Mouse (Mus musculus) hindbrain, embryonic 16.5 days (tissue): ENCODE measurements around the gene Tubgcp3. TPM values are rescaled to one million over a fixed set of nuclear protein-coding genes. Genes with fewer than 3 reads are reported as not detected.
"Not testable (repeated sequence)": the region's sequence is repeated elsewhere in the genome, so short reads cannot be mapped to it uniquely, and the experiment has no call there.

Experiments
- ATAC-seq: fragments of 200-750 bp; cut with Nextera tagmentation; 2 replicates; pipeline ENCODE4 v1.8.0; 2017; ENCODE audit warnings: moderate TSS enrichment, moderate library complexity
- H3K27ac ChIP-seq: fragments of 300-500 bp; sonication (generic); 2 replicates; pipeline ENCODE4 v1.5.1; 2014; ENCODE audit warnings: low read depth, mild to moderate bottlenecking, control low read depth, low read length, moderate library complexity
- H3K27me3 ChIP-seq: fragments of 300-500 bp; sonication (generic); replicated peaks from 2 replicates; pipeline ENCODE4 v1.6.1; 2014; ENCODE audit warnings: low read length; ENCODE audit not compliant: control insufficient read depth, insufficient read depth
- H3K36me3 ChIP-seq: fragments of 300-500 bp; sonication (generic); 2 replicates; pipeline ENCODE4 v1.6.1; 2014; ENCODE audit warnings: mild to moderate bottlenecking, low read length, moderate library complexity, mixed read lengths; ENCODE audit not compliant: control insufficient read depth, insufficient read depth
- H3K4me1 ChIP-seq: fragments of 300-500 bp; sonication (generic); 2 replicates; pipeline ENCODE4 v1.6.1; 2014; ENCODE audit warnings: low read depth, low read length; ENCODE audit not compliant: control insufficient read depth, insufficient read depth
- H3K4me2 ChIP-seq: fragments of 300-500 bp; sonication (generic); 2 replicates; pipeline ENCODE4 v1.6.1; 2014; ENCODE audit warnings: mild to moderate bottlenecking, low read length, control low read depth, moderate library complexity
- H3K4me3 ChIP-seq: fragments of 300-500 bp; sonication (generic); 2 replicates; pipeline ENCODE4 v1.5.1; 2014; ENCODE audit warnings: mild to moderate bottlenecking, low read length, control low read depth, moderate library complexity
- H3K9ac ChIP-seq: fragments of 300-500 bp; sonication (generic); 2 replicates; pipeline ENCODE4 v1.6.1; 2014; ENCODE audit warnings: low read depth, mild to moderate bottlenecking, control low read depth, low read length, moderate library complexity
- H3K9me3 ChIP-seq: fragments of 300-500 bp; sonication (generic); 2 replicates; pipeline ENCODE4 v1.6.1; 2014; ENCODE audit warnings: mild to moderate bottlenecking, low read length, moderate library complexity; ENCODE audit not compliant: control insufficient read depth
- WGBS: fragments of 180-500 bp; shearing (Covaris S2); extraction: QIAGEN DNeasy Blood & Tissue Kit; methylation state at CpG from one replicate; pipeline ENCODE4 v1.1.7; 2014; 5-methylcytosine and 5-hydroxymethylcytosine counted together
- polyA plus RNA-seq: library from polyadenylated mRNA; unstranded; fragments of >200 nt; fragmentation: Nextera tagmentation; extraction: Ambion mirVana; gene quantifications from 2 replicates; pipeline ENCODE4 v1.2.1, GENCODE M21; 2015

The Tubgcp3 gene
- polyA plus RNA-seq, 1 experiment from 2014 or later: 37.2 TPM

DNA sequence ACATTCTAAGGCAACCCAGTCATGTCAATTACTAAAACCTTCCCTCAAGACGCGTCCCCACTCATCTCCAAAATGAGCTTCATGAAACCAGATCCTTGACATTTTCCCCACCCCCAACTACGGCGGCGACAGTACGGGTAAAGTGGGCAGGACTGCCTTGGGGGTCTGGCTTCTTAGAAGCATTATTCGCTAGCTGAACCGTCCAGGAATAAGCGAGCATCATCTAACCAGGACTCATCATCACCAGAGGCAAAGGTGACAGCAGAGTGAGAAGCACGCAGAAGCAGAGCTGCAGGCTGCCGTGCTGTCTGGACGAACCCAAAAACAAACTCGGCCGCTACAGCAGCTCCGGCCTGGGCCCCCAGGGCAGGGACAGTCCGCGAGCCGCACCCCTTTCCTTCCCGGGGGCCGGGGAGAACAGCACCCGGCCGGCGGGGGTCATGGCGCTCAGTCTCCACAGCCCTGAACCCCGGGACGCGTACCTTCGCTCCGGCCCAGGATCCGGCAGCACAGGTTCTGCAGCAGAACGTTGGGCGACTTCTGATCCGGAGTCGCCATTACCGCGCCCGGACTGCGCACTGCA, 484 bp downstream of the Tubgcp3 start:
- Histone ChIP-seq H3K9me3 (no peaks in the 10 kb centered on the region), H3K27me3 (no peaks in the 10 kb centered on the region), H3K4me1 (peaks cover 19% of the 10 kb centered on the region), H3K27ac (peak overlapping the region; percentile 78), H3K4me3 (peak overlapping the region; percentile 77), H3K36me3 (no peaks in the 10 kb centered on the region), H3K4me2 (peak overlapping the region; percentile 63), H3K9ac (peak overlapping the region; percentile 82)
- no peak; the same call in 1 of the 2 replicates for ATAC-seq
- WGBS: under 1% methylated on average over 37 of the region's 38 CpGs

DNA sequence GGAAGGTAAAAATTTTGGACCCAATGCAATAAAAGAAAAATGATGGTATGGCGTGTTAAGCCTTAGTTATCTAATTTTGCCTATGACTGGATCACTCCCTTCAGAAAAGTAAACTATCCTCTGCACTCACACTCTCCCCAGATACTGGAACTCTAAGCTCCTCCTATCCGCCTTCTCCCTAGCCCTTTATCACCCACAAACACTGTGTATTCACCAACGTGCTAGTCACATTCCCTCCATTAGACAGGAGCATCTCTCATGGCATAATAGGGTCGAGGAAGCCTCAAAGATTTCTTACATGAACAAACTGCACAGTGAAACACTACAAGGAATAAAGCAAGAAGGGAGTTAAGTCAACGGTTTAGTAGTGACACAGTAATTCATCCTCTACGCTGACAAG, 1.1 kb downstream of the Tubgcp3 start:
- peaks cover 19% of the 10 kb centered on the region for H3K4me1 ChIP-seq
- no peaks in the 10 kb centered on the region for H3K9me3 ChIP-seq
- H3K9ac ChIP-seq: peak overlapping the region; percentile 82
- H3K27me3 ChIP-seq: no peaks in the 10 kb centered on the region
- peak overlapping the region; percentile 77 for H3K4me3 ChIP-seq
- no peak overlapping the region for H3K27ac ChIP-seq
- peak overlapping the region; percentile 63 for H3K4me2 ChIP-seq
- H3K36me3 ChIP-seq: no peaks in the 10 kb centered on the region
- no peak for ATAC-seq
- 37% methylated on average over 6 of the region's 6 CpGs for WGBS

DNA sequence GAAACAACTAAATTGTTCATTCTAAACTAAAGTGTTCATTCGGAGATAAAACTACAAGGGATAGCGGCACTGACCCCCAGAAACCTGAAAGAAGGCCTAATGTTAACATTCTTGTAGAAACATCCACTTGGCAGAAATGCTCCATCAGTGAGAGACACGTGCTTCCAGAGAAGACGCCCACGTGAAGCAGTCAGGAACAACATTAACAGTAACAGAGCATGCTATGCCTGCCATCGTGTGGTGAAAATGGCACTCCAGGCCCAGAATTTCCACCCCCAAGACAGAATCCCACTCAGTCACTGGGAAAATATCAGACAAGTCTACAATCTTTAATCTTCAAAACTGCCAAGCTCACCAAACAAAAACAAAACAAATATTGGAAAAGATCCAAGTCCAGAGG, 3.2 kb downstream of the Tubgcp3 start:
- Histone ChIP-seq H3K4me1 (peaks cover 19% of the 10 kb centered on the region), H3K4me2 (no peak overlapping the region), H3K27ac (no peak overlapping the region), H3K36me3 (no peaks in the 10 kb centered on the region), H3K9me3 (no peaks in the 10 kb centered on the region), H3K9ac (no peak overlapping the region), H3K27me3 (no peaks in the 10 kb centered on the region), H3K4me3 (no peak overlapping the region)
- no peak for ATAC-seq
- 90% methylated on average over 6 of the region's 6 CpGs for WGBS

DNA sequence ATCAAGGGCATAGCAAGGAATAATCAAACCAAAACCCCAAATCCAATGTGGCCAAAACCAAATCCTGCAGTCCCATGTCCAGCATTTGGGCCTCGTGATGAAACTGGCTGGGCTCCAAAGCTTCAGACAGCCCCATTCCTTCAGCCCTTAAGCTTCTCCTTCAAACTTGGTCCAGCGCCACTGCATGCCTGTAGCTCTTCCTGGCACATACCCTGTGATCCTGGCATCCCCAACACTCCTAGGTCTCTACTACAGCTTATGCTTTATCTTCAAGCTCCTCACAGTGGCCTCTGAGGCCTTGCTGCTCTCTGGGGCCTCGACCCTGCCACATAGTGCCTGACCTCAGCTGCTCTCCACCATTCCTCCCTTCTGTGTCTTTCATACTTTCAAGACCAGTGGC, 5.5 kb downstream of the Tubgcp3 start:
- H3K36me3 ChIP-seq, H3K9ac ChIP-seq, H3K27me3 ChIP-seq, H3K9me3 ChIP-seq, H3K27ac ChIP-seq, ATAC-seq, H3K4me2 ChIP-seq, H3K4me3 ChIP-seq: not testable (repeated sequence)
- 90% methylated on average over 3 of the region's 3 CpGs for WGBS
- H3K4me1 ChIP-seq: peaks cover 11% of the 10 kb centered on the region

DNA sequence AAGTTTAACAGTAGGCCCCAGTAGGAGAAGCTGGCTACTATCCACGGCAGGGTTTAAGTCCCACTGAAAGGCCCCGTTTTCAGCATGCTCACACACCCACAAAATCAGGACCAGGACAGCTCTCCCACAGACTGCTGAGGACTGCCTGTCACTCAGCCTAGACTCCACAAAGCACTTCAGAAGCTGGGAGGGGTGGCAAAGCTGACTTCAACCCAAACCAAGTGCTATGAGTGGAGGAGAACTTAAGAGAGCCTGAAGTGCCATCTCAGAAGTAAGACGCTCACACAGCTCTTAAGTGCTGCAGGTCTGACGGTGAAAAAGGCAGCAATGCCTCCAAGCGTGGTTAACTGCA, 9.0 kb downstream of the Tubgcp3 start:
- peaks cover 8% of the 10 kb centered on the region; the same call in 1 of the 2 replicates for H3K36me3 ChIP-seq
- ATAC-seq: peak; percentile 65; the same call in 1 of the 2 replicates
- 86% methylated on average over 5 of the region's 5 CpGs for WGBS
- no peaks in the 10 kb centered on the region for H3K4me1 ChIP-seq
- no peak overlapping the region for H3K4me3 ChIP-seq
- H3K27ac ChIP-seq: no peak overlapping the region
- H3K9ac ChIP-seq: no peak overlapping the region
- H3K27me3 ChIP-seq: no peaks in the 10 kb centered on the region
- H3K4me2 ChIP-seq: no peak overlapping the region
- H3K9me3 ChIP-seq: no peaks in the 10 kb centered on the region

DNA sequence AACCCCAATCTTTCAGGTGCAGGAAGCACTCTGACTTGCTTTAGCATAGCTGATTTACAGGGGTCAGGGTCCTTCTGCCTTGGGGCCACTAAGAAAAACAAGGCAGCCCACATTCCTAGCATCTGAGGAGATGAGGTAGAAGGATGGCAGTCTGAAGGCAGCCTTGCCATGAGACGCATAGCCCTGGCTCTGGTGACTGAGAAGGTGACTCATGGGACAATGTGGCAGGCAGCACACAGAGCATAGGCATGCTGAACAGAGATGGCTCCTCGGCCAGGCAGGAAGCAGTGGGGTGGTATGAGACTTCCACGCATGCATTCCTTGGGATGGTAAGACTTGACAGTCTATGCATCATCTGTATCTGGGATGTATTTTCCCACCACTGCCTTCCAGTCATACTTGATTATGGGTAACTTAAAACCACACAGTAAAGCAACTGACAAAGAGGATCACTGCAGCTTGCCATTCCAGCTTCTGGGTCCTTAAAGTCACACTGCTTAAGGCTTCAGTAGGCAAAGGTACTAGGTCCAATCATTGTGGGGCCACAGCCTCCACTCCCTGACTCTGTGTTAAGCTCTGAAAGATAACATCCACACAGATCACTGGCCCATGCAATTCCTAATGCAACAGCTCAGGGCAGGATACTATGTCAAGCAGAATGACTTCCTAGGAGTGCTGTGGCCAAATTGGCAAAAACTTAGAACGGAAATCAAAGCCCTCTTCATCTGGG, 9.5 kb downstream of the Tubgcp3 start:
- no peaks in the 10 kb centered on the region for H3K4me1 ChIP-seq
- no peak overlapping the region for H3K4me3 ChIP-seq
- no peak overlapping the region for H3K9ac ChIP-seq
- H3K27me3 ChIP-seq: no peaks in the 10 kb centered on the region
- H3K36me3 ChIP-seq: peaks cover 10% of the 10 kb centered on the region
- no peaks in the 10 kb centered on the region for H3K9me3 ChIP-seq
- 0 out of 2 replicates have a peak, but pooled peaks have one; percentile 40 for ATAC-seq
- H3K4me2 ChIP-seq: no peak overlapping the region
- no peak overlapping the region for H3K27ac ChIP-seq
- 85% methylated on average over 4 of the region's 4 CpGs for WGBS

DNA sequence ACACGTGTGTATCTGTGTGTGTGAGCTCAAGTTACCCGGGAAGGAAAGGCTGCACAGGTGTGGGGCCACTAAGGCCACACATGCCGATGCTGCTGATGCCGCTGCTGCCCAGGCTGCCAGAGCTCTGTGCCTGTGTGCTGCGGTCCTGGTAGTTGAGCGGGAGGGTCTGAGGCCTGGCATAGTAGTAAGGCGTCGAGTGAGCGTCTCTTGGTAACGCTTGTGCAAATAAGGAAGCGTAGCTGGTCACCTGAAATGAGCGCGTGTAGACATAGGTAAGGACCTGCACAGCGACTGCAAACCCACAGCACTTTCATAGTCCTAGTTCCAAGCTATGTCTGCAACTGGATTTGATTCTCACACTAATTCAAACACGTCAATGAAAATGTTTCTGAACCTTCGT, 14.6 kb downstream of the Tubgcp3 start:
- WGBS: 96% methylated on average over 16 of the region's 16 CpGs

DNA sequence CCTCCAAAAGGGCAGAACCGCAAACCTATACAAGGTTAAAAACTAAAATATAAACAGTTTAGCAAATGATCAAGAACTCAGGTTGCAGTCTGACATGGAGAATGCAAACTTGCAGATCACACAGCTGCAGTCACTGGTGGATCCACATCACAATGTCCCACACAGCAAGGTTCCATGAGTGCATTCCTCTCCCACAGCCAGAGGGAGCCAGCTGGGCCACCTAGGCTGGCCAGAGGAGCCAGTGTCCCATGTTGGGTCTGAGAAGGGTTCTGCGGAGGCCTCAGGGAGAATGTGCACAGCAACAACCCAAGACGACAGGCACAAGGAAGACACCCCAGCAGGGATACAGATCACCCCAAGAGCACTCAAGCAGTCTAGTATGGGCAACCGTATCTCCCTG, 20.8 kb downstream of the Tubgcp3 start:
- H3K4me2 ChIP-seq: no peak overlapping the region
- no peak for ATAC-seq
- H3K27me3 ChIP-seq: no peaks in the 10 kb centered on the region
- peaks cover 40% of the 10 kb centered on the region for H3K36me3 ChIP-seq
- 88% methylated on average over 4 of the region's 4 CpGs for WGBS
- H3K9me3 ChIP-seq: no peaks in the 10 kb centered on the region
- no peak overlapping the region for H3K4me3 ChIP-seq
- no peak overlapping the region for H3K9ac ChIP-seq
- no peaks in the 10 kb centered on the region for H3K4me1 ChIP-seq
- no peak overlapping the region for H3K27ac ChIP-seq

More for the DNA sequence above, 14.6 kb downstream of the Tubgcp3 start:
- no peak overlapping the region for H3K4me3 ChIP-seq
- H3K27me3 ChIP-seq: no peaks in the 10 kb centered on the region
- no peaks in the 10 kb centered on the region for H3K4me1 ChIP-seq
- peaks cover 42% of the 10 kb centered on the region for H3K36me3 ChIP-seq
- H3K4me2 ChIP-seq: no peak overlapping the region
- no peak for ATAC-seq
- no peaks in the 10 kb centered on the region for H3K9me3 ChIP-seq
- no peak overlapping the region for H3K9ac ChIP-seq
- no peak overlapping the region for H3K27ac ChIP-seq

DNA sequence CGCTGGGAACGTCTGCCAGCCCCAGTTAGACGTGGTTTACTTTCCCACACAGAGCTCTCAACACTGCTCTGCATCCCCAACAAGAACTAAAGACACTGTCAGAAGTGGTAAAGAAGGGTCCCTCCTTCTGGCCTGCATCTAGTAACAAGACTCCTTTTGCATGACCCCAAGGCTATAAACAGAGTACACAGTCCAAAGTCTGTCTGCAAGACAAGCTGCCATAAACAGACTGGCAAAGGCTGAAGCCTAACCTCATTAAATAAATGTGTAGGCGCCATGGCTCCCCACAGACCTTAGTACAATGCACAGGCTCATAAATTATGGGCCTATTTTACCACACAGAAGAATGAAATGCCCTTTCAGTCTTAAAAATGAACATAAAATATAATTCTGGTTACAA, 21.6 kb downstream of the Tubgcp3 start:
- ATAC-seq: no peak
- Histone ChIP-seq H3K27ac (no peak overlapping the region), H3K36me3 (peaks cover 33% of the 10 kb centered on the region), H3K4me1 (no peaks in the 10 kb centered on the region), H3K27me3 (no peaks in the 10 kb centered on the region), H3K9me3 (no peaks in the 10 kb centered on the region), H3K4me2 (no peak overlapping the region), H3K4me3 (no peak overlapping the region), H3K9ac (no peak overlapping the region)
- WGBS: 82% methylated on average over 4 of the region's 4 CpGs
